Mouse (Mus musculus): Measurements from ENCODE around the gene Bank1. TPM values are rescaled to one million over a fixed set of nuclear protein-coding genes. Genes with fewer than 3 reads are reported as not detected.

Gene Bank1
- total and polyA plus RNA-seq, 3 experiments = not detected

GRCm38 (mm10) chr3:136155555-136155954, 170.3 kb downstream of the Bank1 start:
- Histone ChIP-seq H3K27me3 (ENCODE audit: control insufficient read depth in 1 of 2, insufficient read depth in 2 of 2, low read length in 2 of 2) (no peaks in the 10 kb centered on the region; a peak in 2 of 4 replicates), H3K79me2 (ENCODE audit: control insufficient read depth, insufficient read depth, low read length, poor library complexity) (no peaks in the 10 kb centered on the region), H3K36me3 (ENCODE audit: control insufficient read depth in 1 of 2, insufficient read depth in 2 of 2, low read length in 2 of 2) (no peaks in the 10 kb centered on the region), H3K4me1 (ENCODE audit: control insufficient read depth in 1 of 2, insufficient read depth in 2 of 2, low read length in 2 of 2) (no peaks in the 10 kb centered on the region), H3K9ac (ENCODE audit: control insufficient read depth, low read depth, low read length, poor library complexity, severe bottlenecking) (no peak overlapping the region), H3K4me3 (ENCODE audit: control insufficient read depth in 1 of 2, insufficient read depth in 1 of 2, low read depth in 2 of 2, low read length in 2 of 2) (no peak overlapping the region), H3K27ac (ENCODE audit: control insufficient read depth, low read depth, low read length) (no peak overlapping the region), H3K9me3 (replicated peaks; ENCODE audit: insufficient read depth, low read length) (no peaks in the 10 kb centered on the region)
- TF ChIP-seq MEF2A (IDR thresholded peaks at IDR 0.05; ENCODE audit: extremely low read depth, insufficient replicate concordance, low read depth, low read length, poor library complexity, severe bottlenecking) = no peak
- no peak for TF ChIP-seq CTCF (IDR thresholded peaks at IDR 0.05 in 2 of 3, conservative IDR thresholded peaks at IDR 0.05 in 1 of 3; ENCODE audit: control insufficient read depth in 1 of 3, insufficient read depth in 1 of 3, low read depth in 2 of 3, low read length in 3 of 3, poor library complexity in 1 of 3, severe bottlenecking in 1 of 3)
- TF ChIP-seq CHD2 (IDR thresholded peaks at IDR 0.05; ENCODE audit: low read length) = no peak
- TF ChIP-seq ZNF384 (IDR thresholded peaks at IDR 0.05; ENCODE audit: low read depth, low read length) = no peak
- no peak for TF ChIP-seq RAD21 (IDR thresholded peaks at IDR 0.05; ENCODE audit: low read depth, low read length)
- no peak for DNase-seq (ENCODE audit: low read depth, low spot score)

- Histone ChIP-seq H3K36me3 (ENCODE audit: control insufficient read depth in 1 of 2, insufficient read depth in 2 of 2, low read length in 2 of 2) (no peaks in the 10 kb centered on the region), H3K9ac (ENCODE audit: control insufficient read depth, low read depth, low read length, poor library complexity, severe bottlenecking) (no peak overlapping the region), H3K27me3 (ENCODE audit: control insufficient read depth in 1 of 2, insufficient read depth in 2 of 2, low read length in 2 of 2) (no peaks in the 10 kb centered on the region), H3K9me3 (replicated peaks; ENCODE audit: insufficient read depth, low read length) (no peaks in the 10 kb centered on the region), H3K4me3 (ENCODE audit: control insufficient read depth in 1 of 2, insufficient read depth in 1 of 2, low read depth in 2 of 2, low read length in 2 of 2) (no peak overlapping the region), H3K27ac (ENCODE audit: control insufficient read depth, low read depth, low read length) (no peak overlapping the region), H3K4me1 (ENCODE audit: control insufficient read depth in 1 of 2, insufficient read depth in 2 of 2, low read length in 2 of 2) (no peaks in the 10 kb centered on the region), H3K79me2 (ENCODE audit: control insufficient read depth, insufficient read depth, low read length, poor library complexity) (no peaks in the 10 kb centered on the region)
- DNase-seq (ENCODE audit: low read depth, low spot score) = no peak
- TF ChIP-seq ZKSCAN1 (IDR thresholded peaks at IDR 0.05; ENCODE audit: low read depth, low read length) (no peak), UBTF (IDR thresholded peaks at IDR 0.05; ENCODE audit: borderline replicate concordance, insufficient read depth, low read depth, low read length) (no peak), JUND (IDR thresholded peaks at IDR 0.05; ENCODE audit: low read depth, low read length) (no peak), CHD1 (IDR thresholded peaks at IDR 0.05; ENCODE audit: low read depth, low read length) (no peak), TCF12 (IDR thresholded peaks at IDR 0.05; ENCODE audit: low read depth, low read length) (no peak)
Measured at GRCm38 (mm10) chr3:136150886-136151285, 175.0 kb downstream of the Bank1 start.

GRCm38 (mm10) chr3:136147166-136147565, 178.7 kb downstream of the Bank1 start:
- no peak for DNase-seq (ENCODE audit: low read depth, low spot score)

More at GRCm38 (mm10) chr3:136147166-136147565, 178.7 kb downstream of the Bank1 start:
- Histone ChIP-seq H3K4me3 (ENCODE audit: control insufficient read depth in 1 of 2, insufficient read depth in 1 of 2, low read depth in 2 of 2, low read length in 2 of 2) (no peak overlapping the region), H3K36me3 (ENCODE audit: control insufficient read depth in 1 of 2, insufficient read depth in 2 of 2, low read length in 2 of 2) (no peaks in the 10 kb centered on the region), H3K9ac (ENCODE audit: control insufficient read depth, low read depth, low read length, poor library complexity, severe bottlenecking) (no peak overlapping the region), H3K79me2 (ENCODE audit: control insufficient read depth, insufficient read depth, low read length, poor library complexity) (no peaks in the 10 kb centered on the region), H3K9me3 (replicated peaks; ENCODE audit: insufficient read depth, low read length) (no peaks in the 10 kb centered on the region), H3K27me3 (ENCODE audit: control insufficient read depth in 1 of 2, insufficient read depth in 2 of 2, low read length in 2 of 2) (no peaks in the 10 kb centered on the region), H3K27ac (ENCODE audit: control insufficient read depth, low read depth, low read length) (no peak overlapping the region), H3K4me1 (ENCODE audit: control insufficient read depth in 1 of 2, insufficient read depth in 2 of 2, low read length in 2 of 2) (no peaks in the 10 kb centered on the region)
- TF ChIP-seq ZMIZ1 (IDR thresholded peaks at IDR 0.05; ENCODE audit: low read depth, low read length) (no peak), ETS1 (IDR thresholded peaks at IDR 0.05; ENCODE audit: low read depth, low read length) (no peak), ELF1 (IDR thresholded peaks at IDR 0.05; ENCODE audit: low read depth, low read length) (no peak), CHD2 (IDR thresholded peaks at IDR 0.05; ENCODE audit: low read length) (no peak), POLR2A (IDR thresholded peaks at IDR 0.05; ENCODE audit: control insufficient read depth in 1 of 2, insufficient read depth in 1 of 2, low read depth in 1 of 2, low read length in 2 of 2, poor library complexity in 1 of 2) (no peak), MAFK (IDR thresholded peaks at IDR 0.05; ENCODE audit: borderline replicate concordance, low read depth, low read length) (no peak), SMC3 (IDR thresholded peaks at IDR 0.05; ENCODE audit: low read depth, low read length) (no peak), RAD21 (IDR thresholded peaks at IDR 0.05; ENCODE audit: low read depth, low read length) (no peak), MXI1 (IDR thresholded peaks at IDR 0.05; ENCODE audit: low read depth, low read length) (no peak), TAL1 (IDR thresholded peaks at IDR 0.05; ENCODE audit: low read length) (no peak), GABPA (IDR thresholded peaks at IDR 0.05; ENCODE audit: low read depth, low read length) (no peak), BHLHE40 (IDR thresholded peaks at IDR 0.05; ENCODE audit: borderline replicate concordance, low read depth, low read length) (no peak), POLR2AphosphoS5 (IDR thresholded peaks at IDR 0.05; ENCODE audit: borderline replicate concordance, low read depth, low read length) (no peak)
